Mouse (Mus musculus) CD4-positive, CD25-positive, alpha-beta regulatory T cell, adult 4 months (primary cell): Measurements from ENCODE around the gene Btbd8. TPM values are rescaled to one million over a fixed set of nuclear protein-coding genes. Genes with fewer than 3 reads are reported as not detected.

Experiments
- ATAC-seq: one replicate; pipeline ENCODE4 v1.8.0; 2017
- polyA plus RNA-seq, 2 experiments: library from polyadenylated mRNA; unstranded; fragments of 100-300 nt; shearing (Covaris generic); gene quantifications; one replicate each; pipeline ENCODE4 v1.2.1; 2017

The Btbd8 gene
- polyA plus RNA-seq, 2 experiments from 2014 or later = 8.9 to 9.7 TPM

DNA sequence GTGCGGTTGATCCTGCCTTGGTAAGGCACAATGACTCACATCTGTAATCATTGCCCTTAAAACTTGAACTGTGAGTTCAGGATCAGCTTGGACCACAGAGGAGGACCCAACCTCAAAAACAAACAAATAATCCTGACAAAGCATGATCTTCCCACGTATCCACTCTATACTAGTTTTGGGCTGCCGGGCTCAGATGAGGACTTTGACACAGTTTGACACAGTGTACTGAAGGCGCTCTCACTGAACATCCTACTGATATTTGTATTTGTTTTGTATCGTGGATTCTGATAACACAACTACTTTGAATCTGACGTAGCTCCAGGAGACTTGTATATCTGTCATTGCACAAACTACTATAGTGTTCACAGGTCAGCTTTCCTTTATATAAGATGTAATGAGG is 83.6 kb downstream of the Btbd8 start:
- ATAC-seq = no peak

DNA sequence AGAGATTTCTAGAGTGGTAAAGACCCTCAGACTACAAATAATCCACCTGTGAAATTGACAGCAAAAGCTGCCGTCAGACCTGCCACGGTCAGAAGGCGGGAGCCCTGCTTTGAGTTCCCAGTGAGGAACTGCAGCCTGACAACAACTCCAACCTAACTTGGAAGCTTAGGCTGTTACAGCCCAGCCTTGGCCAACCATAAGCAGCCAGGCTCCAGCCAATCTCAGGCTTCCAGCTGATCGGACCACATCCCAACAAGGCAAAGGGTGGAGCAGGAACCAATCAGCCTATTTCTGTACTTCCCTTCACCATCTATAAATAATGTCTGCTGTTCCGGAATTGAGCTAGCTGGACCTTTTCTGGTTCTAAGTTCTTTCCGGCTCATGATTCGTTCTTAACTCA is 84.1 kb downstream of the Btbd8 start:
- no peak for ATAC-seq

DNA sequence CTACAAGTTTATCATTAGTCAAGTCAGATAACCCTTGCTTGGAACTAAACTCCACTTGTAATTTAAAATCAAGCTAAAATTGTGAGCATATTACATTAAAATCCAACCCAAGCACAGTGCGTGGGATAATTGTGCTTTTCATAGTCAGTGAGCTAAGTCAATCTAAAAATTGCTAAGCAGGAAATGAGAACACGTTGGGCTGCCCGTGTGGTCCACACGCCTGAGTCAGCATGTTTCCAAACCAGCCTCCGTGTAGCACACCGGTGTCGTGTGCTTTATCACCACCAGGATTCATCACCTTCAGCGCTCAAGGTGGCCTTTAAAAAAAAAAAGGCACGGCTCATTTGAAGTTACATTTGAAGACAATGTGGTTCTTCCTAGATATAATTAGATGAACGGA is 86.5 kb downstream of the Btbd8 start:
- ATAC-seq = peak; percentile 88

DNA sequence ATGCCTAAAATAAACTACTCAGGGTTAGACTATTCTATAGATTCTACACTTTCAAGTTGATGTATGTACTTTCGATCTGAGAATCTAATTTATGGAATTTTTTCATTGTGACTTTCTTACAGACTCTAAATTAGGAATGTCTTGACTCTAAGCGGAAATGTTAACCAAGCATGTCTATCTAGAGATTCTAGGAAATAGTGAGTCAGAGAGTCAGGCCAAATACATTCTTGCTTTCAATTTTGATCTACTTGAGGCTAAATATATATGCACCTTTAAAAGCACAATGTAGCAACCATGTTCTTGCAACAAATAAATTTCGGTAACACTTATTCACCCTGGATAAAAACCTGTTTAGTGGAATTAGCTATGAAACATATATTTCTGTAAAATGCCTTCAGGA is 91.1 kb downstream of the Btbd8 start:
- peak; percentile 81 for ATAC-seq

DNA sequence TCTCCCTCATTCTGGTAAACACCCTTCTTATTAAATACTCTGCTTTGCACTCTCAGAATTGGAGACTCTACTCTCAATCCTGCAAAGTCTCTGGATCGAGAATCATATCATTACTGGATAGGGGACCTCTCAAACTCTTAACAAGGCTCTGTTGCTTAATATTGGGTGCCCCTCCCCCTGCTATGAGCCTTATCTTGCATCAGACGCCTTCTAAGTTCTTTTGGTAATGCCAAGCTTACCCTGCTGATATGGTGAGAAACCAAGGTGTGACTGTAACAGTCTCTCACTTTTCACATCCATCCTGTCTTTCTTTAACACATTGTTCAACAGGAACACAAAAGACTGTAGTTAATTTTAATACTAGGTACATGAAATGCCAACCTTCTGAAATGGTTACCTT is 95.8 kb downstream of the Btbd8 start:
- ATAC-seq = no peak

DNA sequence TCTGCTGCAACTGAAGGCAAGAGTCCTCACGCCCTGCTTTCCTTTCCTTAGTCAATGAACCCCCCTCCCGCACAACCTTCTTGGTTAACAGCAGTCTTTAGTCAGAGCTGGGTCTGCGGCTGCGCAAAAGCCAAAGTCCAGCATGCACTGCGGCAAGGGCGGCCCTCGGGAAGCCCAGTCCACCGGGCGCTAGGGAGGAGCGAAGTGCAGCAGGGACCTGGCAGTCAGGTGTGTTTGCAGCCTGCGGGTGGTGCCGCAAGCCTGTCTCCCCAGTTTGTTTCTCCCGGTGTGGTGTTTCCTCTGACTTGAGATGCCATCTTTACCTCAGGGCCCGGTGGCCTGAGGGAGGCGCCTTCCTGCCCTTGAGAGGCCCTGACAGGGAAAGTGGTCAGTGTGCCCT is 96.8 kb downstream of the Btbd8 start, which contains the start of gene 1700028K03Rik:
Gene 1700028K03Rik, plus strand, starts transcription at position 129 of the 400 bp plus-strand sequence.
- ATAC-seq = no peak

DNA sequence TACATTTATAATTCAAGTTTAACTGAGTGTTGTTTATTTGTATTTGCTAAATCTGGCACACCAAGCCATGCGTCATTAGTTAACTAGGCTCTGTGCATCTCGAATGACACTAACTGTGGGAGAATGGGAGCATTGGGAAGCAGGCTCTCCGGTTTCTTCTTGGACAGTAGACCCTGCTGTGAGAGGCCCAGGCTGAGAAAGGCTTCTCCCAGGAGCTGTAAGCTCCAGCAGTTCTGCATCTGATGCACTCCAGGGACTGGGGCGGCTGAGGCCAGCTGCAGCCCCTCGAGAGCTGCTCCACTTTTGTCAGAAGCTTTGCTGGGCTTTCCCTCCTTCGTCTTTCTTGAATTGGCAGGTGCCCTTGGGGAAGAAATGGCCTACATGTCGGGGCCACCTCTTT is 103.9 kb downstream of the Btbd8 start:
- no peak for ATAC-seq

DNA sequence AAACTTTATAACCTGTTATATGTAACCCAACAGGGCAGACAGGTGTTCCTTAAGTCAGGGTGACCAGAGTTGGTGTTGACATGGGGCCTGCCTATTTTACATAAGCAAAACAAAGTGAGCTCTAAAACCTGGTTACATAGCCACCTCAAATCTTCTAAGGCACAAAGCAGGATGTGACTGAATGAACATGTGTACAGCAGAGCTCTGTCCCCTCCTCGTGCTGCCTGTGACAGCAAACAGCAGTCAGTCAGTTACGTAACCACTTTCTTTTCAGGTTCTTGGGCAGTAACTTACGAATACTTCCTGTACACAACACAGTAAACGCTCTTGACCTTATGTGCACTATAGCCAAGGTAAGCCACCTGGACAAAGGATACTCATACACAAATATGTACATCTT is 108.1 kb downstream of the Btbd8 start:
- ATAC-seq = peak; percentile 97

DNA sequence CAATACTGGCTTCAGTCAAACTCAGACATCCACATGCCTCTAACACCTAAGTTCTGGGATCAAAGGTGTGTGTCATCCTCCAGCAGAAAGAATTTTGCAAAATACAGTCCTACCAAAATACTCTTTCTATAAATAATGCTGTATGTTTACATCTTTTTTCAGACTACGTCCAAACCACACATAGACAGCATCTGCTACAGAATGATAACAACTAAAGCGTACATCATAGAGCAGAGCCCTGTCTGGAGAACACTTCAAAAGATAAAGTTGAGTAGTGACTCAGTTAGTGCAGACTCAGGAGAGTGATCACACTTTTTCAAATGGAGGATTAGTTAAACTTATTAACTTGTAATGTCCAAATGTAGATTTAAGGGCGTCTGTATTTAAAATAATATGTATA is 110.2 kb downstream of the Btbd8 start:
- no peak for ATAC-seq

DNA sequence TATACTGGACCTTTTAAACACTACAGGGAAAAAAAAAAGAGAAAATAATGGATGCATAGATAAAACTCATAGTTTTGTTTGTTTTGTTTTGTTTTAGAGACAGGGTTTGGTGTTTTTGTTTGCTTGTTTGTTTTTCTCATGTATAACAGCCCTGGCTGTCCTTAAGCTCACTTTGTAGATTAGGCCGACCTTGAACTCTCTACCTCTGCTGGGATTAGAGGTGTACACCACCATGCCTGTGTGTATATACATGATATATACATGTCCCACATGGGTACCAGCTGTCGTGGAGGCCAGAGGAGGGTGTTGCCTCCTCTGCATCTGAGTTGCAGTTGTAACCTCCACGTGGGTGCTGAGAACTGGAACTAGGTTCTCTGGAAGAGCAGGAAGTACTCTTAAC is 110.6 kb downstream of the Btbd8 start:
- ATAC-seq = no peak

DNA sequence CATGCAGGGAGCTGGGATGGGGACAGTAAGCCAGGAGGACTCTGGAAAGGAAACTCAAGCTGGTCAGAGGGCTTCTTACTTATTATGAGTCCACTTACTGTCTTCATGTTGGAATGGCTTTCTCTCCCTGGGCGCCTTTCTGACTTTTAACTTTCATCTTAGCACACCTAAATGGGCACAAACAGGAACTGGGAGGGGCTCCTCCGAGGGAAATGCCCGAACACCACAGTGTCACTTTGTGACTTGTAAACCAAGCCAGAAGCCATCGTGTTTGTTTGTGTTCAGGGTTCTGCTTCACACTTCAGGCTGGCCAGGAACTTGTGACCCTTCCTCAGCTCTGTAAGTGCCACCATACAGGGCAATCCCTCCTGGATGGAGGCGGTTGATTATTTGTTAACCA is 116.5 kb downstream of the Btbd8 start:
- peak; percentile 84 for ATAC-seq

DNA sequence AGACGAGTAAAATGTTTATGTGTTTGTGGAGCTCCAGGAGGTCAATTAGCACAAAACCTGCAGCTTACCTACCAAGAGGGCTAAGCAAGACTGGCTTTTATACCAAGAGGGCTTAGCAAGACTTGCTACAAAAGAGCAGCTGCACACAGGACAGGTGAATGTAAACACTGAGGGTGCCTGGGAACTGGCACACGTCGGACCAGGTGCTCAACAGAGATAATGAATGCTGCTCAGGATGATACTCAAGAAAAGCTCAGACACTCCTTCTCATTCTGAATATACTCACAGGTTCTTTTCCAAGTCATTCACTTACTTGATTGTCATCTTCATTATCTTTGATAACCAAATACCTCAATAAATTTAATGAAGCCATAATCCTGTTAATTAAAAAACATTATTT is 119.2 kb downstream of the Btbd8 start:
- no peak for ATAC-seq

Other genes starting within 250 kb of the Btbd8 start
- 1 to 10 TPM; 4.4 to 7.8 TPM for gene Tgfbr3, start 148.4 kb upstream of the Btbd8 start, polyA plus RNA-seq
- 1 to 10 TPM in 1 of 2 experiments, under 1 TPM in 1; 0.91 to 1.3 TPM for gene Brdt, start 106.8 kb upstream of the Btbd8 start, polyA plus RNA-seq
- gene Ephx4, start 35.3 kb upstream of the Btbd8 start, polyA plus RNA-seq = under 1 TPM in 1 of 2 experiments, not detected in 1; 0.42 TPM
- not detected for gene Lpcat2b, start 6.4 kb upstream of the Btbd8 start, polyA plus RNA-seq
- gene Gm42669, start 69.6 kb downstream of the Btbd8 start, polyA plus RNA-seq = 1 to 10 TPM; 1.0 to 1.3 TPM
- gene 1700028K03Rik, start 96.7 kb downstream of the Btbd8 start, polyA plus RNA-seq = under 1 TPM; 0.14 to 0.47 TPM
- gene Rpap2, start 159.4 kb downstream of the Btbd8 start, polyA plus RNA-seq = 10 to 100 TPM; 37.7 to 52.2 TPM
- 10 to 100 TPM; 28.2 to 36.6 TPM for gene Glmn, start 159.9 kb downstream of the Btbd8 start, polyA plus RNA-seq